Mouse (Mus musculus): ENCODE data around the gene Tmem201.
"Not testable (repeated sequence)": the region's sequence is repeated elsewhere in the genome, so short reads cannot be mapped to it uniquely, and the experiment has no call there.

Gene Tmem201

DNA sequence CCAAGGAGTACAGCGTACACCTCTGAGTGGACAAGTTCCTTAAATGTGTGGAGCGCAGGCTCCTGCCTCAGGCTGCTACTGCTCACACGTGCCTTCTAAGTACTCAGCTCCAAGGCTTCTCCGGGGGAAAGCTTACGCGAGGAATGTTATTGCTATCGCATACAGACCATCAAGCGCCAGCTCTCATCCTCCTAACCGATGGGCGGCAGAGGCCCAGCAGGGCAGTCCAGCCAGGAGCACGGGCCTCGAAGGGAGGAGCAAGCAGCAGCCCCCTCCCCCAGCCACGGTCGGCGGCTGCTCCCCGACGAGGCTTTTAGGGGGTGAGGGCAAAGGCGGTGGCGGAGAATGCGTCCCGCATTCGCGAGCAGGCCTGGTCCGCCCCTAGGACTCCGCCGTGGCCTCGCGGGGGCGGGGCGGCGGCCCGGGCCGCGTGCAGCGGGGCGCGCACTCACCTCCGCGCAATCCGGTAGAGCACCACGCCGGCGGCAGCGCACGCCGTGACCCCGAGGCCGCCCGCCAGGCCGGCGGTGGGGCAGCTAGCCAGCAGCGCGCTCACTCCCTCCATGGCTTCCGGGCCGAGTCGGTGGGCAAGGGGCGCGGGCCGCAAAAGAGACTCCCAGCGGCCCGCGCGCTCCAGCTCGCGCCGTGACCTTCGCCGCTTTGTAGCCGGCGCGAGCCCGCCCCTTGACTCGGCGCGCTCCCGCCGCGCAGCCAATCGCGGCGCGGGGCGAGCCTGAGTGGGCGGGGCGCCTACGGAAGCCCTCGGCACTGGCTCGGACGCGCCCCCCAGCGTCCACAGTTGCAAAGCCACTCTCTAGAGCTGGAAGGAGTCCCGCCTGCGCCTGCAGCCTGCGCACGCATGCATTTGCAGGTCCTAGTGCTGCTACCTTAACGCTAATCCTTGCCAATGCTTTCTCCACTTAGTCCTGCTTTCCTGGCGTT is at the start of gene Tmem201:
Gene Tmem201 (minus strand): TSS at position 662 of the 942 bp plus-strand sequence.
- DNase-seq, result peak; percentile 95

DNA sequence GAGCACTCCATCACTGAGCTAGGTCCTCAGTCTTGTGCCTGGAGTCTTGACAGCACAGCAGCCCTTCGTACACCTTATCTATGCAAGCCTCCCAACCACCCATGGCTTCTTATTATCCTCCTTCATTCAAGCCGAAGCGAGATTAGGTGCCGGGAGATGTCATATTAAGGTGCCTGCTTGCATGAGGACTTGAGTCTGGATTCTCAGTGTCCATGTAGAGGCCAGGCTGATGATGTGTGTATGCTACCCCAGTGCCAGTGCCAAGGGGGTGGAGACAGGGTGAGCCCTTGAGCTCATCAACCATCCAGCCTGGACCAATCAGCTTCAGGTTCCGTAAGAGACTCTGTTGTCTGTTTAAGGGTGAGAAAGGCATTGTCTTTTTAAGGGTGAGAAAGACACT is 47.1 kb upstream of the Tmem201 start:
- DNase-seq, result no peak

DNA sequence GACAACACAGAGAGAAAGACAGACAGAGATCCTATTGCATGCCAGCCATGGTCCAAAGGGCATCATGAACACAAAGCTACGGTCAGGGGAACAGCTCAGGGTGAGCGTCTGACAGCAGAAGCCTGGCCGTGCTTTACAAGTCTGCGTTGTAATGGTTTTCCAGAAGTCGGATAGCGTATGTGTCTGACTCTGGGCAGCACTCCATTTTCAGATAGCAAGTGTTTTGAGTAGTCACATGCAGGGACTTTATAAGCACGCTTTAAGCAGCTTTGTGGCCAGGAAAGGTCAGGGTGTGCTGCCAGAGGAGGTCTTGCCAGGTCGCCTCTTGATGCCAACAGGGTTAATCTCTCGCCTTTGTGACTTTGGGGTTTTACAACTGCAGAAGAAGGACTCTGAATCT is 46.5 kb upstream of the Tmem201 start:
- DNase-seq, result no peak

DNA sequence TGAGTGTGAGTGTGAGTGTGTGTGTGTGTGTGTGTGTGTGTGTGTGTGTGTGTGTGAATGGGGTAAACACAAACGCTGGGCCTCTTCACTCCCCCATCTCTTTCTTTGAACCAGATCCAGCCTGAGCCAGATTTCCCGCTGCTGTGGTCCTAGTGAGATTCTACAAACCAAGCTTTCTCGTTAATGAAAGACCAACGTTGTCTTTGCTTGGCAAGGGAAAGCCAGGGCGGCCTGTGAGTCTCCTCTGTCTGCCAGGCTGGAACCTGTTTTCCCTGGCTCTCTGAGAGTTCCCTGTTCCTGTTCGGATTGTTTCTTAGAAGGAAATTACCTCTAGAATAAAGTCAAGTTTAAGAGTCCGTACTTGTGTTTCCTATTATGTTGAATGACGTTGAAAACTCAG is 45.1 kb upstream of the Tmem201 start:
- no peak for DNase-seq

DNA sequence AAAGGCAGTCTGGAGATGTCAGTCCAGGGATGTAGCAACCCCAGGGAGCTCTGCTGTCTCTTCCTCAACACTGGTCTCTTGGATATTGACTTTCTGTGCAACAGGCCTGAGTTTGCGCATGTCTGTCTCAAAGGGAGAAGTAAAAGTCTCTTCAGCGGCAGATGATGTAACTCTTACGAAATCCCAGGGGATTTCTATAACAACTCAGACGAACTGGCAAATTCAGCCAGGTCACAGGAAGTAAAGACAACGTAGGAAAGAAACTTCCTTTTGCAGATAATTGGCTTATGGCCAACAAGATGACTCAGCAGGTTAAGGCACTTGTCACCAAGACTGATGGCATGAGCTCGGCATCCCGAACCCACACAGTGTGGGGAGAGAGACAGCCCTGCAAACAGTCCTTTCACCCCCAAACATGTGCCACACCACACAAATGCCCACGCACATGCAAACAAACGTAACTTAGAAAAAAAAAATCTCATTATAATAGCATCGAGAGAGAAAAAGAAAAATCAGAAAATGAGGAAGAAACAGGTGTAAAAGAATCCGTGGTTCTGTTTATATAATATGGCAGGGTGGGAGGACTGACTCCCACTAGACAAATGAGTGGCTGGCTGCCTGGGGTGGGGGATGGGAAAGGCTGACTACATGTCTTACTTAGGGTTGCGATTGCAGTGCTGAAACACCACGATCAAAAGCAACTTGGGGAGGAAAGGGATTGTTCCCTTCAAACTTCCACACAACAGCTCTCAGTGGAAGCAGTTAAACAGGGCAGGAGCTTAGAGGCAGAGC is 42.9 kb upstream of the Tmem201 start:
- peak; percentile 74 for DNase-seq

DNA sequence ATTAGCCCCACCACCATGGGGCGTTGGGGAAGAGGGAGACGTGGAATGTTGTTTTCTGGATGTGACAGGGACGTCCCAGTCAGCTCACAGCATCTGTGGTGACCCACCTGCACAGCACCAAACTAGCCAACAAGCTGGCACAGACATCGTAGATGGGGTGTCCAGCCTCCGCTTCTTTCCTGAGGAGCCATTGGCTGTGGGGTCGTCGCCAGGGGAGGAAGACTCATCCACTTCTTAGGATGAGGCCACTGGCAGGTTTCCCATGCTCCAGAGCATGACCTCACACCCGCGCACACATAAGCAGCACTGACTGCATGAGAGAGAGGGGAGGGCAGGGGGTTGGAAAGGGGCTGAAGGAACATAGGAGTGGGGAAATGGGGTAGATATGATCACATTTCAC is 42.1 kb upstream of the Tmem201 start:
- DNase-seq, result no peak

DNA sequence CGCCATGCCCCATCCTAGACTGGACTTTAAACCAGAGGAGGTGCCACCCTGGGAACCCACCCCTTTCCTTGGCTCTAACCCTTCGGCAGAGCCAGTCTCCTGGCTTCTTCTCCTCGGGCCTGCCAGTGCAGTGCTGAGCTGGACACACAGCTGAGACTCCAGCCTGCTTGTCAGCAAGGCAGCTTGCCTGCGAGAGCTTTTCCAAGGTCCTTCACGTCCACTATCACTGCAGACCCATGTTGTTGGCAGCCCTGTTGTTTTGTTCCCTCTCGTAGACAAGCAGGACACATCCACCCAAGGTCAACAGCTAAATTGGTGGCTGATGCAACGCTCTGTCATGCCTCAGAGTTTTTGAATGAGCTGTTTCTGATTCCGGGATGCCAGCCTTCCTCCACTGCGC is 39.3 kb upstream of the Tmem201 start:
- no peak for DNase-seq

DNA sequence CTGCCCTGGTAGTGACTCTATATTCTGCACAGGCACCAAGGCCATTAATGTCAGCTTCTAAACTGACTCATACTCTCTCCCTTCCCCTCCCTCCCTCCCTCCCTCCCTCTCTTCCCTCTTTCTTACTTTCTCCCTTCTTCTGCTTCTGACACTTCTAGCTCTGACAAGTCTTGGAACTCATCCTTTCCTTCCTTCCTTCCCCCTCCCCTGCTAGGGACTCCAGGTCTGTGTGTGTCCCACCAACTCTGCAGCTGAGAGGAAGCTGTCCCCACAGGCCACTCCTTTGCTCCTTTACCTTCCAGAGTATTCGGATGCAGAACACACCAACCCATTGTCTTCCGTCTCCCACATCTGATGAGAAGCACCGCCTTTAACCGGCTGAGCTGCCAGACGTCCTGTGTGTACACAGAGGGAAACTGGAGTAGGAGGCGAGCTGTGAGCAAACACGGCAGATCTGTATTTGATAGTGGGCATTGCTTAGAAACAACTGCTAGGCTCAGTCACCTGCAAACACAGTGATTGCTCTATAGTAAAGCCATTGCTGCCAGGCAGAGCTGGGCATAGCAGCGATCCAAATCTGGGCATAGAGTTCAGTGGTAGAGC is 38.0 kb upstream of the Tmem201 start:
- no peak for DNase-seq

DNA sequence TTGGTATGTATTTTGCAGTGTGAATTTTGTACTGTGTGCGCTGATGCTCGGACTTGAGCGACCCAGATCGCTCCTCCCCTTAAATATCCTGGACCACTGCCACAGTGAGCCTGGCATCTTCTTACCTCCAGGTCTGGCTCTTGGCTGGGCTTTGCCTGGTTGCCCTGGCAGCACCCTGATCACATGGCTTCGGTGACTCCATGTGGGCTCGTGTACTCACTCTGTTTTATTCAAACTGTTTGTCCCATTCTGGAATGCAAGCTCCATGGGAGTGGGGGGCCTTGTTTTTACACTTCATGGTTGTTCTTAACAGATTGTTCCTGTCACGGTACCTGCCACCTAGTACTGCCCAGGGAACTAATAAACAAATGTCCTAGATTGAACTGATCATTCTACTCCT is 37.5 kb upstream of the Tmem201 start:
- no peak for DNase-seq

DNA sequence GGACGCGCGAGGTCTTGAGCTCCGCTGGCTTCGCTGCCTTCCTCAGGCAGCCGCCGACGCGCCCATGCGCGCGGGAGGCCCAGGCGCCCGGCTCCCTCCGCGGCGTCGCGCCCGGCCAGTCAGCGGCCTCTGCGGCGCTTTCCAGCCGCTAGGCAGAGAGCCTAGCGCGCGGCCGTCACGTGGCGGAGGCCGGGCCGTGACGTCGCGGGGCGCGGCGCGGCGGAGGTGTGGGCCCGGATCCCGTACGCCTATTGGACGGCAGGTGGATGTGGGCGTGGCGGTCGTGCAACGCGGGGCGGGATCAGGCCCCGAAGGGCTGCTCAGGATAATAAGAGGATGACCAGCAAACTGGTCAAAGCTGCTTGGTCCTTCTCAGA is 36.2 kb upstream of the Tmem201 start, which contains the start of gene Slc25a33:
Gene Slc25a33 (minus strand): TSS at position 184 of the 377 bp plus-strand sequence.
- DNase-seq, result peak; percentile 97

DNA sequence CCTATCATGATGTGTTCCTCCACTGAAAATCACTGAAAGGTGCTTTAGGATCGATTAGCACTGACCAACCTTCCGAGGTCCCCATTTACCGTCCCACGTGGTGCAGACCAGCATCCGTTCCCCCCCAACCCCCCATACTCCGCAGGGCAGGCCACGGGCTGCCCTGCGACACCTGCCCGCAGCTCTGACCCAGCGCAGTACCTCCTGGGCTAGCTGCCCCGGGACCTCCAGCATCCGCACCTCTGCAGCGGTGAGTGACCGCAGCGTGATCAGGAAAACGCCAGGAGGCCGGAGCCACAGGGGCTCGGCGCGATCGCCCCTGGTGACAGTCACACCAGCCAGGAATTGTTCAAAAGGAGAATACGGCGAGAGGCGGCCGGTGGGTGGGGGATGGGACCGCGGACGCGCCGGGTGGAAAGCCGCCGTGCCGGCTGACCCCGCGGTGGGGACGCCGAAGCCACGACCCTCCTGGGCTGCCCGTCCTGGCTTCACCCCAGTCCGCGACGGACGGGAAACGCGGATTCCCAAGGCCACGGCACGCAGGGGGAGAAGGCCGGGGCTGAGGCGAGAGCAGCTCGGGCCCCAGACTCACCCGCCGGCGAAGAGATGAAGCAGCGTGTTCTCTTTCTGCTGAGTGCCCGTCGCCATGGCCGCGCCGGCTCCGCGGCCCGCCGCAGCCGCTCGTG is 35.7 kb upstream of the Tmem201 start:
- DNase-seq, result no peak

DNA sequence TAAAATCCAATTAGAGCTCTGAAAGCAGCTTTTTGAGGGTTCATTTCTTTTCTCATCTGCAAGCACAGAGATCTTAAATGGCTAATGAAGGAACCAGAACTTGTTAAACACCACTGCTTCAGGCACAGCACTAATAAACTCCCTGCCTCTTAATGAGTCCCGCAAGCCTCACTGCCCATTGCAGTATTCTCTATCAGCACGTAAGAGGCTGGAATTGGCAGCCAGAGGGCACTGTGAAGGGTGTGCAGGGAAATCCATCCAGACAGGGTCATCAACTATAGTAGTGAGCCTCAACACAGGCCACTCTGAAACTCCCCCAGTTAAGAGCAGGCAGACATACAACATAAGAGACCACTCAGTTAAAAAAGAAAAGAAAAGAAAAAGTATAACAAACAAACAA is 34.5 kb upstream of the Tmem201 start:
- DNase-seq, result no peak

DNA sequence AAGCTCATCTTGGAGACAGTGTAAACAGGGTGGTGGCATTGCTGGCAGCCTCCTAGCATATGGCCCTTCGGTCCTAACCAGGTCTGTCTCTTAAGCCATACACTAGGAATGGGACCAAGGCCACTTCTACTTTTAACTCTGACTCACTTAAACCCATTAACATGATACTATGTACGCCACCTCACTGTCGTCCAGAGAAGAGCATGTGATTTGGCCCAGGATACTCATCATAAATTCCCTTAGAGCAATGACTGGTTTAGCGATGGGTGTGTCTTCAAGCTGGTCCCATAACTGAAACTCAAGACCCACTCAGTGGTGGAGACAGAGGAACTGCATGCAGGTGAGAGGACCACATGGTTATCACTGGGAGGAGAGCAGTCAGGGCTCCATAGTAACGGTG is 27.4 kb upstream of the Tmem201 start:
- DNase-seq, result no peak

DNA sequence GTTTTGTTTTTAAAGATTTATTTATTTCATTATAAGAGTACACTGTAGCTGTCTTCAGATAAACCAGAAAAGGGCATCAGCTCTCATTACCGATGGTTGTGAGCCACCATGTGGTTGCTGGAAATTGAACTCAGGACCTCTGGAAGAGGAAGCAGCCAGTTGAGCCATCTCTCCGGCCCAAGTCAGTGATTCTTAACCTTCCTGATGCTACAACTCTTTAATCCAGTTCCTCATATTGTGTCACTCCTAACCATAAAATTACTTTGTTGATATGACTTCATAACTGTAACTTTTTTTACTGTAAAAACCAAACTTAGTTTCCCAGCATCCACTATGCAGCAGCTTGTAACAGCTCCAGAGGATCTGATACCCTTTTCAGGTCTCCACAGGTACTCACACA is 25.5 kb upstream of the Tmem201 start:
- DNase-seq, result no peak

DNA sequence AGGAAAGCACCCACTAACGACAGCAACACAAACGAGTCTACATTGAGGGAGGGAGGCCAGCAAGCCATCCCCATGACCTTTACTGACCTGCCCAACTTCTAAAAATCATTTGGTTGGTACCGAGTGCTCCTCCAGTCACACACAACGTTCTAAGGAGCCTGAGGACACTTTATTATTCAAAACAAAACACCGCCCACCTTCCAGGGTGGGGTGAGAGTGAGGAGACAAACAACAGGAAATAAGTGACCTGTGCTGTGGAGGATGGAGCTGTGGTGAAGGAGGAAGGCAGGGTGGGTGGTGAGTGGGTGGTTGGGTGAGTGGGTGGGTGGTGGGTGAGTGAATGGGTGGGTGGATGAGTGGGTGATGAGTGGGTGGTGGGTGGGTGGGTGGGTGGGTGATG is 21.7 kb upstream of the Tmem201 start:
- no peak for DNase-seq

DNA sequence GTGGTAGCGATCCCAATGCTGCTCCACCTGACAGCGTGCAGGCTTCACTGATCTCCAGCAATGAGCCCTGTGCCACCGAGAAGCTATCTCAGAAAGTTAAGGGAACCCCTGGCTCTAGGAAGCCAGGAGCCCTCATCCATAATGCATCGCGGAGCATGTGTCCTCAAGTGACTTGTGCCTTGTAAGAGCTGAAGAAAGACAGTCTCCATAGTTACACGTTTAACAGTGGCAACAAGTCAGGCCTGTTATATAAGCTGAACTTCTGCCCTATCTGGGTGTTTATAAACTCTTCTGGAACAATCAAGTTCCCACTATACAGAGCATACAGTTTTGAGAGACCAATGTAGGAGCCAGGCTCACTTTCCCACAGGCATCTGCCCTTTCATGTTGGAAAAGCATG is 20.6 kb upstream of the Tmem201 start:
- DNase-seq, result peak; percentile 62

DNA sequence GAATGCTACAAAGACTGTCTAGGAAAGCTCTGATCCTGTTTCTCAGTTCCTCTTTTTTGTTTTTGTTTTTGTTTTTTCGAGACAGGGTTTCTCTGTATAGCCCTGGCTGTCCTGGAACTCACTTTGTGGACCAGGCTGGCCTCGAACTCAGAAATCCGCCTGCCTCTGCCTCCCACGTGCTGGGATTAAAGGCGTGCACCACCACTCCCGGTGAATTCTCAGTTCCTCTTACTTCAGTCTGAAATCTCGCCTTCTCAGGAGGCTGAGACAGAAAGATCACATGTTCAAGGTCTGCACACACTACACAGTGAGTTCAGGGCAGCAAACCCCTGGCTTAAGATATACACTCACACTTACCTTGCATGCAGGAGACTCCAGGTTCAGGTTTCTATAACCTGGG is 18.7 kb upstream of the Tmem201 start:
- DNase-seq, result not testable (repeated sequence)

DNA sequence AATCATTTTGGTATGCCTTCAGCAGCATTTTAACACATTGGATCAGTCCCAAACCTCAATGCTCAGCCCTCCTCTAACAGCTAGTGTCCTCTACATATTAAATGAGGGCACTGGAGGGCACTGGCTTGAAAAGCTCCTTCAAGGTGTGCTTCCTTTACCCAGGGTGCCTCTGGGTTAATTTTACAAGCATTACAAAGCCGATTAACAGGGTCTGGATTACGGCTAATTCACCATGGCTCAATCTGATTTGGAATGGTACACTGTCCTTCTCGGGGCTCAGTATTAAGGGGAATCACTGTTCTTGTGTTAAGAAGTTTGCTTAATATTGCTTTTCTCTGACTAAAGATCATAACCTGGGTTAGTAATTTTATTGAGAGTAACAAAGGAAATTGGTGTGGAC is 15.0 kb upstream of the Tmem201 start:
- DNase-seq, result no peak

DNA sequence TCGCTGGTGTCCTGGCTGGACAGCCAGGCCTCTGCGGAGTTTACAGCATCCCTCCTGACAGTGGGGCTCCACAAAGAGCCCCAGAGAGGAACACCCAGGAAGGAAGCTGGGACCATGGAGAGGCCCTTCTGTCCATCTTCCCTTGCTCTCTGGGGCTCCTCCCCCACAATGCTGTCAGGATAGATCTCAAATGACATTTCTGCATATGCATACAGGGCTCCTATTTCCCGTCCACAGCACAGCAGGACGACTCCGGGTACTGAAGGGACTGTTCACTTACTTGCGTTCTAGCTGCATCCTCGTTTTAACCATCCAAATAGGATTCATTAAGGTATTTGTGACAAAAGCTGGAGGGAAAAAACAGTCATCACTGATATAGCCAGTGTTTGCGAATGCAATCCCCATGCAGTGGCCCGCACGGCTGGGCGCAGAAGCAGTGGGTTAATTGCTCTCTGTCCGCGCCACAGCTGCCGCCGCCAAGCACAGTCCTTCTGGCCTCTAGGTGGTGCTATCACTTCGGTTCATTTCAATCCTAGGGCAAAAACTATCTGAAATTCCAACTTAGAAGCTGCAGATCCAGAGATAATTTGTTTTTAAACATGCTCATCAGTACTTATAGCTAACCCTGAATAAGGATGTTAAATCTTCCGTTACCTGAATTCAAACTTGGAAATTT is 14.4 kb upstream of the Tmem201 start:
- peak; percentile 79 for DNase-seq

DNA sequence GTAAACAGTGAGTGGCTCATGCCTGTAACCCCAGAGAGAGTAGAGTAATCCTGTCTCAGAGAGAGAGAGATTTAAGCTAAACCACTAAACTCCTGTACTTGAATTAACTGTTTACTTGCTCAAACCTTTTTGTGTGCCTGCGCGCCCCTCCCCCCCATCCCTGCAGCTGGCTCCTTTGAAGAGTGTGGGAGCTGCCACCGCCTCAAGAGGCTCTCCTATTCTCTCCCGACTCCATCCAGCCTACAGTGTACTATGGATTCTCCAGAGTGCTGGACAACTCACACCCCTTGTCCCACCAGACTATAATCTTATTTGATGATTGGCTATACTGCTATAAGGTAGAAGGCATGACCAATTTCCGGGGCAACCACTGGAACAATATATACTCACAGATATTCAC is 12.8 kb upstream of the Tmem201 start:
- DNase-seq, result no peak

DNA sequence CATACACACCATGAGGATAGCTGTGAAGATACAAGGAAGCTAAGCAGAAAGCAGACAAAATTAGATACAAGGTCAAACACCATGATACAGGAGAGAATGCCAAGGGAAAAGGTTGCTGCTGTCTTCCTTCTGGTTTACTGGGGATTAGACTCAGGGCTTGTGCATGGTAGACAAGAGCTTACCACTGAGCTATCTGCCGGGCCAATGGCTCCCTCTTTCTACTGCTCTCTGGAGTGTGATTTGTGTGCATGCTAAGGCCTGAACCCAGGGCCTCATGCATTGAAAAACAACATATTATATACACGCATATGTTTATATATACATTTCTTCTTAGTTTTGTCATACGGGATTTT is 11.8 kb upstream of the Tmem201 start:
- not testable (repeated sequence) for DNase-seq

DNA sequence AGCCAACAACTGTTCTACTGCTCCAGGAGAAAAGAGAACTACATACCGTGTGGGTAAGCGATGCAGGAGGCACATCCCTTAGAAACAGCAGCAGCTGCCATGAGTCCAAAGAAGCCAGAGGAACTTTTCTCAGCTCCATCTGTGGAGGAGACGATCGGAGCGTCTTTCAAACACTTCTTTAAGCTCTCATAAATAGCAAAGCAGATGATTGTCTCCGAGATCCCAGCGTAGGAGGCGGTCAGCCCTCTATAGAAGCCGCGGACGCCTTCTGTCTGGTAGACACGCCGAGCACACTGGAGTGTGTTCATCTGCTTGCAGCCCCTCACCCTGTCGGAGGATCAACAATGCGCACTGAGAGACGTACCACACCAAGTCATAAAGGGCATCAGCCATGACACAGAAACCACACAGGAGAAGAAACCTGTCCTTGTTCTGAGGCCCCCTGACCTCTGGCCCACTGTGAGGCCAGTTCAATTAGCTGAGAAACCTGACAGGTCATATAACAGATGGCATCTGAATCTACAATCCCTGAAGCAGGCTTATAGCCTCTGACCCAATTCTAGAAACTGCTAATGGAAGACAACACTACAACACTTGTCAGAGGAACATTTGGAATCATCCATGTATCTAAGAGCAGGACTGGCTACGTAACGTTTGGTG is 11.3 kb upstream of the Tmem201 start:
- no peak for DNase-seq
